Mouse (Mus musculus) embryonic facial prominence, embryonic 10.5 days (tissue): Measurements from ENCODE around the gene Lztfl1. TPM values are rescaled to one million over a fixed set of nuclear protein-coding genes. Genes with fewer than 3 reads are reported as not detected.
"Not testable (repeated sequence)": the region's sequence is repeated elsewhere in the genome, so short reads cannot be mapped to it uniquely, and the experiment has no call there.

Source experiments
- DNase-seq: peaks from one replicate; pipeline ENCODE4 v3.0.0-alpha.2; 2017; ENCODE audit warnings: low spot score
- H3K27ac ChIP-seq: fragments of 300-500 bp; sonication (generic); replicated peaks from 2 replicates; pipeline ENCODE4 v1.5.1; 2016; ENCODE audit warnings: mild to moderate bottlenecking
- H3K27me3 ChIP-seq: fragments of 300-500 bp; sonication (generic); replicated peaks from 2 replicates; pipeline ENCODE4 v1.6.1; 2016; ENCODE audit warnings: low read depth, mild to moderate bottlenecking; ENCODE audit not compliant: poor library complexity, severe bottlenecking
- H3K36me3 ChIP-seq: fragments of 300-500 bp; sonication (generic); replicated peaks from 2 replicates; pipeline ENCODE4 v1.6.1; 2016; ENCODE audit warnings: mild to moderate bottlenecking, moderate library complexity
- H3K4me1 ChIP-seq: fragments of 300-500 bp; sonication (generic); 2 replicates; pipeline ENCODE4 v1.6.1; 2016
- H3K4me3 ChIP-seq: fragments of 300-500 bp; sonication (generic); 2 replicates; pipeline ENCODE4 v1.5.1; 2016; ENCODE audit warnings: mild to moderate bottlenecking, moderate library complexity
- H3K9me3 ChIP-seq: fragments of 300-500 bp; sonication (generic); 2 replicates; pipeline ENCODE4 v1.6.1; 2016; ENCODE audit warnings: mild to moderate bottlenecking
- WGBS: fragments of 180-500 bp; shearing (Covaris S2); methylation state at CpG from one replicate; pipeline ENCODE4 v1.1.7; 2016; 5-methylcytosine and 5-hydroxymethylcytosine counted together
- polyA plus RNA-seq: library from polyadenylated mRNA; unstranded; fragments of >200 nt; fragmentation: Nextera tagmentation; extraction: Ambion mirVana; gene quantifications from 2 replicates; pipeline ENCODE4 v1.2.1, GENCODE M21; 2016

Lztfl1 gene
- polyA plus RNA-seq, 1 experiment from 2014 or later: 41.3 TPM

DNA sequence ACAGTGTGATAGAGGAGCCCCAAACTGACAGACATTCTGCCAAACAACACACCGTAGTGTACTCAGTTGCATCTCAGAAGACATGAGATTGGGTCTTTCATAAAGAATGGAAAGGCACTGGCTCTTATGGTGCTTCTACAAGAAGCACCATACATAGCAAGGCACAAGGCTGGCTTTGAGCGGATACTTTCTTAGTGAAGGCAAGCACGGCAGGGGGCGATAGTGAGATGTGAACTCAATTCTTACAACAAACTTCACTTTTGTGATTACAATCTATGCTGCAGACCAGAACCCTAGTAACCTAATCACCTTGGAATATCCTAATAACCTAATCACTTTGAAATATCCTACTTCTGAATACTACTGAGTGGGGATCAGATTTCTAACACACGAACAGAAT, 51.9 kb downstream of the Lztfl1 start:
- H3K4me3 ChIP-seq: no peak overlapping the region
- H3K27ac ChIP-seq: no peak overlapping the region
- DNase-seq: peak; percentile 38
- 54% methylated on average over 5 of the region's 5 CpGs for WGBS
- H3K27me3 ChIP-seq: no peaks in the 10 kb centered on the region
- no peaks in the 10 kb centered on the region for H3K9me3 ChIP-seq
- no peaks in the 10 kb centered on the region for H3K36me3 ChIP-seq
- H3K4me1 ChIP-seq: no peaks in the 10 kb centered on the region

DNA sequence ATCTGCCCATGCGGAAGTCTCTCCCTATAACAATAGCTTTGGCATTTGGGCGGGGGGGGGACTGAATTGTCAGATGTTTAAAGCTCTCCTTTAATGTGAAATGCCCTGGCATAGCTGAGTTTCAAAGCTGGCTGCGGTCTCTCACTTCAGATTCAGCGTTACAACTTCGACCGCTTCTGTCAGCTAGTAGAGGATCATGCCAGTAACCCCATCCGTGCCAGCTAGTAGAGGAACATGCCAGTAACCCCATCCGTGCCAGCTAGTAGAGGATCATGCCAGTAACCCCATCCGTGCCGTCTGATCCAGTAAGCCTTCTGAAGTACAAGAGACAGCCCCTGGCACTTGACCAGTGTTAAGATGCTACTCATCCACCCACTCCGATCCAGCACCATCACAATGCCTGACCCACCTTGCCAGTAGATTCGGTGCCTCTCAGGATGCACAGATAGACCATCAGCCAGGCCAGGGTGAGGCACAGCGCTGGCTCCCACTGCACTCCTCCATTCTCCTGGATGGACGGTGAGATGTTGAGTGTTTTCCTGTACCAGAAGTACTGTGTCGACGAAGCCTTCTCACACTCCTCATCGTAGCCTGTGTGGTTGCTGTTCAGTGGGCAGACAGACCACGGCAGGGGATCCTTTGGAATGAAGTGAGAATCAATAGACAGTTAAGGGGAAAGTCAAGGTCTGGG, 57.4 kb downstream of the Lztfl1 start:
- 87% methylated on average over 18 of the region's 18 CpGs for WGBS
- H3K4me1 ChIP-seq, H3K27ac ChIP-seq, H3K9me3 ChIP-seq, DNase-seq, H3K36me3 ChIP-seq, H3K4me3 ChIP-seq, H3K27me3 ChIP-seq: not testable (repeated sequence)

DNA sequence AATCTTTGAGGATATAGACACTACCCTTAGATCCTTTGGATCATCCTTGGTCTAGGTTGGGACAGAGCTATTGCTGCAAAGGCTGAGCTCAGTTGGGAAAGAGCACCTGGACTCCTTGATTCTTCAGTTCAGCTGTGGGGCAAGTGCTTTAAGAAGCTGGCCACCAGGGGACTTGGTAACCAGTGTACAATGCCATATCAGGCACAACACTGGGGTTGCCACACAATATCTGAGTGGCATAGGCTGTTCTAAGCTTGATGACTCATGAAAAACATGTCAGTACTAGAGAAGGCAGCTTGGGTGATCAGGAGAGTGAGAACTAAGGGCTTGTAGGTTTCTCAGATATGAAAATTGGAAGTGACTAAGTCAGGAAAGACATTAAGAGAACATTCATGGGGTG, 58.5 kb downstream of the Lztfl1 start:
- Histone ChIP-seq H3K36me3 (no peaks in the 10 kb centered on the region), H3K9me3 (no peaks in the 10 kb centered on the region), H3K27ac (no peak overlapping the region), H3K4me1 (no peaks in the 10 kb centered on the region), H3K4me3 (no peak overlapping the region), H3K27me3 (no peaks in the 10 kb centered on the region)
- no peak for DNase-seq

DNA sequence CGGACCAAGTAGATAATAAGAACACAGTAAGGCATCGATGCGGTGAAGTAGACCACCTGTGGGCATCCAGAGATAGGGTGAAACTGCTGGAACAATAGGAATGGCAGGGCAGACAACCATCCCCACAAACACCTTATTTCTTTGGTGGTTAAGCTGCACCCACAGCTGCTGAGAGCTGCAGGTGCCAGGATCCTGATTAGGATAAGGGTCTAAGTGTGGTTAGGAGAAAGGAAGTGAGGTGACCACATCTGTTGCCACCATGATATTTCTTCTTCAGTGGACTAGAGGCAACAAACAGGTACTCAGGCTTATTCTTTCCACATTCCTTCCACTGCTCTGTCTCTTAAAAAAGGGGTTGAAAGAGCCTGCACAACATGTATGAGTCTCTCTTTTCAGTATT, 60.0 kb downstream of the Lztfl1 start:
- 88% methylated on average over 3 of the region's 3 CpGs for WGBS
- DNase-seq: no peak
- H3K4me3 ChIP-seq: no peak overlapping the region
- H3K27me3 ChIP-seq: no peaks in the 10 kb centered on the region
- H3K27ac ChIP-seq: no peak overlapping the region
- H3K36me3 ChIP-seq: no peaks in the 10 kb centered on the region
- no peaks in the 10 kb centered on the region for H3K9me3 ChIP-seq
- H3K4me1 ChIP-seq: no peaks in the 10 kb centered on the region

DNA sequence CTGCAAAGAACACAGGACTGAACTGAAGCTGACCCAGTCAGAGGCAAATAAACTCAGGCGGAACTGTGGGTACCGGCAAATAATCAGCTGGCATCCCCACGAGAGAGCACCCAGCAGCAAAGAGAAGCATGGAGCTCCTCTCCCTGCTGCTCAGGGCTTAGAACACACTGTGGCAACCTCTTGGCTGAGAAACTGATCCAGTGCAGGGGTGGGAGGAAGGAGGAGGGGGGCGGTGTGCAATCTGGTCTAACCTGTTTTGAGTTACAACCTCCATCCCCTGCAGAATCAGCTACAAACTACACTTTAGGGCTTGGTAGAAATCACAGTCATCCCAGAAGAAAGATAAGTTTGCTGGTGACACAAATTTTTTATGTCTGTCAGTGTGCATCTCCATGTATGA, 66.1 kb downstream of the Lztfl1 start:
- DNase-seq: peak; percentile 30
- H3K4me1 ChIP-seq: peaks cover 3% of the 10 kb centered on the region; the same call in 1 of the 2 replicates
- 38% methylated on average over 4 of the region's 4 CpGs for WGBS
- no peaks in the 10 kb centered on the region for H3K9me3 ChIP-seq
- H3K36me3 ChIP-seq: no peaks in the 10 kb centered on the region
- H3K4me3 ChIP-seq: no peak overlapping the region
- no peak overlapping the region for H3K27ac ChIP-seq
- no peaks in the 10 kb centered on the region for H3K27me3 ChIP-seq

DNA sequence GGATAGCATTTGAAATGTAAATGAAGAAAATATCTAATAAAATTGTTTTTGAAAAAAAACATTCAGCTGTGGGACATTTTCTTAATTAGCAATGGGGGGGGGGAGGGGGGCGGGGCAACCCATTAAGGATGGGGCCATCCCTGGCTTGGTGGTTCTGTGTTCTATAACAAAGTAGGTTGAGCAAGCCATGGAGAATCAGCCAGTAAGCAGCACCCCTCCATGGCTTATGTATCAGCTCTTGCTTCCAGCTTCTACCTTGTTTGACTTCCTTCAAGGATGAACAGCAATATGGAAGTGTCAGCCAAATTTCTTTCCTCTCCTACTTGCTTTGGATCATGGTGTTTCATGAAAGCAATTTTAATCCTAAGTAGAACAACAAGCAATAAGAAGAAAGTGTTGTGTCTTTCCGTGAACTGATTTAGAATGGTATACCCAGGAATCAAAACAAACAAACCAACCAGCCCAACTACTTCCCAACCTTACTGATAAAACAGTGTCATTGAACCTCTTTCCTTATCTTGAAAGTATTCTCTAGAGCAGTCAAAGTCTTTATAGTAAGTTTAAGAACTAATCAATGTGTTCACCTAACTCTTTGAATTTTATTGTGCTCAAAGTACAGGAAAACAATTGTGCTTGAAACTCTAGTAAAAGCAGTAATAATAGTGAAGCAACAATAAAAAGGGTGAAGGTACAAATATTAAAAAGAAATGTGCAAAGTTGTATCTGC, 67.5 kb downstream of the Lztfl1 start:
- peaks cover 3% of the 10 kb centered on the region; the same call in 1 of the 2 replicates for H3K4me1 ChIP-seq
- no peak for DNase-seq
- WGBS: 87% methylated on average over 2 of the region's 2 CpGs
- H3K27ac ChIP-seq: no peak overlapping the region
- no peaks in the 10 kb centered on the region for H3K27me3 ChIP-seq
- no peak overlapping the region for H3K4me3 ChIP-seq
- no peaks in the 10 kb centered on the region for H3K36me3 ChIP-seq
- no peaks in the 10 kb centered on the region for H3K9me3 ChIP-seq

Other genes with a start within 250 kb of the Lztfl1 start
- gene Limd1, start 239.0 kb downstream of the Lztfl1 start, polyA plus RNA-seq: 52.1 and 60.8 TPM in 2 replicates
- gene Sacm1l, start 187.9 kb downstream of the Lztfl1 start, polyA plus RNA-seq: 44.0 and 44.4 TPM in 2 replicates
- 0.14 and 0.26 TPM in 2 replicates for gene Slc6a20b, start 85.1 kb downstream of the Lztfl1 start, polyA plus RNA-seq
- 0.05 and 0.06 TPM in 2 replicates for gene Ccr9, start 39.3 kb downstream of the Lztfl1 start, polyA plus RNA-seq
- gene Slc6a20a, start 38.8 kb downstream of the Lztfl1 start, polyA plus RNA-seq: 0.22 and 0.55 TPM in 2 replicates
- gene Cxcr6, start 88.8 kb upstream of the Lztfl1 start, polyA plus RNA-seq: 0.15 and 0.17 TPM in 2 replicates
- gene Fyco1, start 134.2 kb upstream of the Lztfl1 start, polyA plus RNA-seq: 10.9 and 11.2 TPM in 2 replicates
- gene Xcr1, start 144.3 kb upstream of the Lztfl1 start, polyA plus RNA-seq: not detected in 2 replicates